Mouse (Mus musculus): ENCODE data around the gene Neurod6. TPM values are rescaled to one million over a fixed set of nuclear protein-coding genes. Genes with fewer than 3 reads are reported as not detected.

The Neurod6 gene
- 36.9 and 41.0 TPM in 2 replicates for polyA plus RNA-seq (2021; fragmentation: Nextera tagmentation)
- long read RNA-seq, experiment 1, transcript Neurod6-201 (2 exons, 2,150 nt), result major isoform, 222 of 234 reads
- long read RNA-seq, experiment 1, partial matches to known transcripts, result 0 of 234 reads
- long read RNA-seq, experiment 1, other reads (novel, unspliced or antisense), result 12 of 234 reads
- long read RNA-seq, experiment 2, transcript Neurod6-201 (2 exons, 2,150 nt), result major isoform, 82 of 93 reads
- long read RNA-seq, experiment 2, partial matches to known transcripts, result 0 of 93 reads
- long read RNA-seq, experiment 2, other reads (novel, unspliced or antisense), result 11 of 93 reads

GRCm38 (mm10) chr6:55680974-55681373, at the start of gene Neurod6:
TSS of gene Neurod6 (minus strand) at chr6:55681263.

Other genes starting within 250 kb of the Neurod6 start
- gene Adcyap1r1, start 229.3 kb downstream of the Neurod6 start, polyA plus RNA-seq (2021; fragmentation: Nextera tagmentation), result 61.6 and 70.9 TPM in 2 replicates
- 0.58 and 0.77 TPM in 2 replicates for gene Itprid1, start 155.6 kb upstream of the Neurod6 start, polyA plus RNA-seq (2021; fragmentation: Nextera tagmentation)

All from left cerebral cortex, adult 6 months (tissue).